Mouse (Mus musculus) cortical plate, adult 2 months (tissue): ENCODE data around the gene Ces2a. TPM values are rescaled to one million over a fixed set of nuclear protein-coding genes. Genes with fewer than 3 reads are reported as not detected.

Experiments
- H3K27ac ChIP-seq: fragments of 200-500 bp; 2 replicates; pipeline ENCODE4 v1.5.1; 2012; ENCODE audit warnings: low read length, control low read depth, inconsistent platforms; ENCODE audit not compliant: insufficient read depth
- H3K4me1 ChIP-seq: fragments of 200-500 bp; 2 replicates; pipeline ENCODE4 v1.6.1; 2011; ENCODE audit warnings: low read length; ENCODE audit not compliant: control insufficient read depth, insufficient read depth
- H3K4me3 ChIP-seq: fragments of 200-500 bp; 2 replicates; pipeline ENCODE4 v1.5.1; 2011; ENCODE audit warnings: mild to moderate bottlenecking, low read length, control low read depth; ENCODE audit not compliant: insufficient read depth
- CTCF ChIP-seq: fragments of 200-500 bp; IDR thresholded peaks from 2 replicates; pipeline ENCODE4 v1.5.1; 2011; ENCODE audit warnings: mild to moderate bottlenecking, control low read depth, low read length; ENCODE audit not compliant: insufficient read depth; ENCODE audit errors: extremely low read depth
- POLR2A ChIP-seq: fragments of 200-500 bp; IDR thresholded peaks from 2 replicates; pipeline ENCODE4 v1.6.1; 2011; ENCODE audit warnings: mild to moderate bottlenecking, low read length, control low read depth; ENCODE audit not compliant: insufficient read depth; ENCODE audit errors: extremely low read depth
- polyA plus RNA-seq: library from polyadenylated mRNA; depleted of rRNA; stranded (reverse); fragments of >200 nt; gene quantifications from 2 replicates; pipeline ENCODE4 v1.2.3, GENCODE M21; 2012; rRNA removed

The Ces2a gene
- polyA plus RNA-seq = not detected in 2 replicates

GRCm38 (mm10) chr8:104733753-104734152, at the start of gene Ces2a:
Gene Ces2a, plus strand, starts transcription at chr8:104734003.
- H3K4me1 ChIP-seq = no peaks in the 10 kb centered on the region
- no peak within 1 kb of the TSS for H3K4me3 ChIP-seq
- TF ChIP-seq CTCF (no peak), POLR2A (no peak)
- H3K27ac ChIP-seq = no peak within 1 kb of the TSS

- no peak overlapping the region for H3K4me3 ChIP-seq
Measured at GRCm38 (mm10) chr8:104688433-104688832, 45.4 kb upstream of the Ces2a start.

GRCm38 (mm10) chr8:104698556-104698955, 35.2 kb upstream of the Ces2a start:
- H3K4me1 ChIP-seq = no peaks in the 10 kb centered on the region
- TF ChIP-seq CTCF (no peak), POLR2A (no peak)
- no peak overlapping the region for H3K27ac ChIP-seq
- no peak overlapping the region for H3K4me3 ChIP-seq

More at GRCm38 (mm10) chr8:104688433-104688832, 45.4 kb upstream of the Ces2a start:
- TF ChIP-seq CTCF (no peak), POLR2A (no peak)
- no peaks in the 10 kb centered on the region for H3K4me1 ChIP-seq
- H3K27ac ChIP-seq = no peak overlapping the region

DNA sequence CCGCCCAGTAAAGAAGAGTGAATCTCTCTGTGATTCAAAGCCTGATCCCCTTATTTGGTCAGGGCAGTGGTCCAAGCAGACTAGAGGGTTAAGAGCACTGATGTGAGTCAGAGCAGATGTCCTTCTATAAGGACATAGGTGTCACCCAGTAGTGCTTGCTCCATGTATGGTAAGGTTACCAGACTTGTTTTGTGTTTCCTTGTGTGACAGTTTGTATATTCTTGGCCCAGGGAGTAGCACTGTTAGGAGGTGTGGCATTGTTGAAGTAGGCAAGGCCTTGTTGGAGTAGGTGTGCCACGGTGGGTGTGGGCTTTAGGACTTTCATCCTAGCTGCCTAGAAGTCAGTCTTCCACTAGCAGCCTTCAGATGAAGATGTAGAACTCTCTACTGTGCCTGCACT, 31.9 kb upstream of the Ces2a start:
- Histone ChIP-seq H3K27ac (no peak overlapping the region), H3K4me1 (no peaks in the 10 kb centered on the region), H3K4me3 (no peak overlapping the region)
- TF ChIP-seq CTCF (no peak), POLR2A (no peak)

- H3K4me1 ChIP-seq = no peaks in the 10 kb centered on the region
- no peak for TF ChIP-seq POLR2A
- TF ChIP-seq CTCF = no peak
- H3K4me3 ChIP-seq = no peak overlapping the region
- H3K27ac ChIP-seq = no peak overlapping the region
Measured at GRCm38 (mm10) chr8:104721166-104721565, 12.6 kb upstream of the Ces2a start.

- no peak overlapping the region for H3K27ac ChIP-seq
Measured at GRCm38 (mm10) chr8:104731451-104731850, 2.4 kb upstream of the Ces2a start.

GRCm38 (mm10) chr8:104731969-104732368, 1.8 kb upstream of the Ces2a start:
- no peaks in the 10 kb centered on the region for H3K4me1 ChIP-seq
- H3K27ac ChIP-seq = no peak overlapping the region
- TF ChIP-seq CTCF (no peak), POLR2A (no peak)
- no peak overlapping the region for H3K4me3 ChIP-seq

More at GRCm38 (mm10) chr8:104731451-104731850, 2.4 kb upstream of the Ces2a start:
- Histone ChIP-seq H3K4me3 (no peak overlapping the region), H3K4me1 (no peaks in the 10 kb centered on the region)
- TF ChIP-seq POLR2A (no peak), CTCF (no peak)

DNA sequence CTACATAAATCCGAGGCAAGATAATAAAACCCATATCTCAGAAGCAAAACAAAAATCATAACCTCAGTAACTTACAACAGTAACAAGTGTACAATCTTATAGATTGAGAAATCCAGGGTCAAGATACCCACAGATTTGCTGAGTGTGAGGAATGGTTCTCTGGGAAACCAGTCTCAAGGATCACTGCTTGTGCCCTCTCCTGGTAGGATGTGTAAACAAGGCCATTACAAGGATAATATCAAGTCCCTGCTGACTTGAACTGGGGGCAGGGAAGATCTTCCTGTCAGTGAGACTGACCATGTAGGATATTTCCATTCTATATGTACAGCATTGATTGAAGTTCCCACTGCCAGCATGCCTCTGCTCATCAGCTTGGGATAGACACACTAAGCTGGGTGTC, 8.2 kb downstream of the Ces2a start:
- no peak overlapping the region for H3K4me3 ChIP-seq
- H3K27ac ChIP-seq = no peak overlapping the region
- TF ChIP-seq POLR2A (no peak), CTCF (no peak)
- no peaks in the 10 kb centered on the region for H3K4me1 ChIP-seq

DNA sequence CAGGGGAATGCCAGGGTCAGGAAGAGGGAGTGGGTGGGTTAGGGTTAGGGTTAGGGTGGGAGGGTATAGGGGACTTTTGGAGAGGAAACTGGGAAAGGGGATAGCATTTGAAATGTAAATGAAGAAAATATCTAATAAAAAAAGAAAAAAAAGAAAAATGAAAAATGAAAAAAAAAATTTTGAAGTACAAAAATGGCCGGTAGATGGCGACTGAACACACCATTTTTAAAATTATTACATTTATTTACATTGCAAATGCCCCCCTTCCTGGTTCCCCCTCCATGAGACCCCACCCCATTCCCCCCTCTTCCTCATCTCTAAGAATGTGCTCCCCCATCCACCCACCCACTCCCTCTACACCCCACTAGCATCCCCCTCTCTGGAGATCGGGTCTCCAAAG, 9.6 kb downstream of the Ces2a start:
- H3K4me1 ChIP-seq = no peaks in the 10 kb centered on the region
- TF ChIP-seq POLR2A = no peak
- no peak overlapping the region for H3K27ac ChIP-seq
- no peak overlapping the region for H3K4me3 ChIP-seq

DNA sequence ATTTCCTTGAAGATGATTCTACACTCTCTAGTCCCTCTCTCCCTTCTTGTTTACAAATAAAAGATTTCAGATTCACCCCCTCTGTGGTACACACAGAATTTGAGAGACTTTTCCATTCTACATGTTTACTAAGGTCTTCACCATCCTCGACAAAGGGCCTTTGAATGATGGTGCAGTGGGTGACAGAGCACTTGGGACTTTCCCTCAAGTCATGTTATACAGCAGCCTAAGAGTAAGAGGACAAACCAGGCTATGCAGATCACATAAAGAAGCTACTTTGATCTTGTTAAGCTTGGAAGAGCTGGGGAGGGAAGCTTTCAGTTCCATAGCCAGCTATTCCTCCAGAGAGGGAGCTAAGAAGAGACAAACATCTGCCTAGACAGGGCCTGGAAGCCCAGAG, 19.0 kb downstream of the Ces2a start:
- no peak for TF ChIP-seq POLR2A
- no peak for TF ChIP-seq CTCF
- no peak overlapping the region for H3K27ac ChIP-seq
- no peak overlapping the region for H3K4me3 ChIP-seq
- H3K4me1 ChIP-seq = 0 out of 2 replicates have a peak, but pooled peaks cover 2% of the 10 kb centered on the region

GRCm38 (mm10) chr8:104757621-104758020, 23.8 kb downstream of the Ces2a start:
- no peak for TF ChIP-seq POLR2A
- TF ChIP-seq CTCF = no peak
- Histone ChIP-seq H3K27ac (no peak overlapping the region), H3K4me3 (no peak overlapping the region), H3K4me1 (0 out of 2 replicates have a peak, but pooled peaks cover 2% of the 10 kb centered on the region)
